Mouse (Mus musculus) liver, postnatal 0 days (tissue): ENCODE measurements at regions not wholly inside any gene's neighbourhood (a gene's known extent, or its start where the extent isn't known, plus 50 kb on each side); places are given as distances from the start of the nearest gene placed in this dataset.

ENCODE experiments used
- CTCF ChIP-seq: sonication (generic); IDR thresholded peaks from 2 replicates; pipeline ENCODE4 v1.5.1; 2016; ENCODE audit warnings: antibody characterized with exemption, low read depth
- EP300 ChIP-seq: IDR thresholded peaks from 2 replicates; pipeline ENCODE4 v1.6.1; 2016; ENCODE audit warnings: antibody characterized with exemption, low read depth, mild to moderate bottlenecking

GRCm38 (mm10) chr11:79839973-79840372, 122.2 kb downstream of the Utp6 start:
- TF ChIP-seq EP300 (no peak), CTCF (no peak)
